ENCODE assay signal across 8 mouse cellular contexts in the genomic region with DNA sequence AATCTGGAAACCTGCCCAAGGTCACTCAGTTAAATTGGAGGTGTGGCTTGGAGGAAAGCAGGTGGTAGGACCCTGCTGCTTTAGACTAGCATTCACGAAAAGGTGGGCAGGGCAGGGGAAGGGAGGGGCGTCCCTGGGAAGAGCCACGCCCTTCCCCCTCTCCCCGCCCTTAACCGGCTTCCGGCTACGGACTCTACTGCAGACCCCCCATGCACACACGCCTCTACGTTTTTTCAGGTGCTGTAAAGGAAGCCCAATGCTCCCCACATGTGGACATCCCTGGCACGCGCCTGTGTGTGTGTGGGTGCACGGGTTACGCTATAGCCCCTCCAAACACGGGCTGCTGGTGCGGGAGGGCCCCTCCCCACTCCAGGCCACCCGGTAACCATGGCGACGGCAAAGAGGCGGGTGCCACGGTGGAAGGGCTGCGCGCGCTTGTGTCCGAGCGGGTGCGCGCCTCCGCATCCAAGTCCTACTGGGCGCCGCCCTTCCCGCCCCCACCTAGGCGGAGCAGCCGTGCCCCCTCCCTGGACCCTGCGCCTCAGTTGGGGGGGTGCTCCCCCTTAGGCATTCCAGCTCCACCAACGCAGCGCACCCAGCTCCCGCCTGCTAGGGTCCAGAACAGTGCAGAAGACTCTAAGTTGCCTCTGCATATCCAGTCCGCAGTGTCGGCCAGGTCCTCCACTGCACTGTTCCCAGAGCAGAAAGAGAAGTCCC. TPM values are rescaled to one million over a fixed set of nuclear protein-coding genes. Genes with fewer than 3 reads are reported as not detected.
DNase-seq lines count a peak whose midpoint lies in the region; ATAC-seq and TF ChIP-seq lines count a peak whose summit lies in the region.

No protein-coding gene starts in this region.

- no peak for ATAC-seq in megakaryocyte, adult 5-6 weeks (ENCODE audit: poor library complexity, severe bottlenecking)
- peak; percentile 43; the same call in 1 of the 2 replicates for ATAC-seq in intestine, postnatal 0 days
- peak; percentile 80 for ATAC-seq in midbrain, embryonic 11.5 days (ENCODE audit: low FRiP score)

- peak; percentile 83 to 84 for DNase-seq in cerebellum, postnatal 14 days
- peak; percentile 56 to 70 for DNase-seq in gastrocnemius, postnatal 4 days (ENCODE audit: low spot score in 2 of 2)
- DNase-seq in left cerebral cortex, postnatal 36 days (ENCODE audit: low spot score in 2 of 2) = peak; percentile 62 to 75
- peak; percentile 95 for DNase-seq in midbrain, embryonic 11.5 days (ENCODE audit: low spot score, missing footprints)
- peak; percentile 2 for DNase-seq in splenic B cell, adult 2 months (ENCODE audit: low read depth, low spot score)

- TF ChIP-seq CTCF in intestine, postnatal 0 days (IDR thresholded peaks at IDR 0.05; ENCODE audit: low read depth) = no peak

- H3K4me2 ChIP-seq in intestine, postnatal 0 days (replicated peaks; ENCODE audit: low read depth) = peak overlapping the region; percentile 78
- H3K4me2 ChIP-seq in midbrain, embryonic 11.5 days = peak overlapping the region; percentile 86

- intact Hi-C loops in left cerebral cortex, postnatal 36 days (cut with DNase I) = no loop called here

- 2% methylated on average over 39 of the region's 39 CpGs for WGBS in intestine, postnatal 0 days
- 1% methylated on average over 36 of the region's 39 CpGs for WGBS in midbrain, embryonic 11.5 days

- no peak overlapping the region; the same call in 1 of the 2 replicates for H3K27ac ChIP-seq in intestine, postnatal 0 days (ENCODE audit: low read depth, low read length)
- H3K27ac ChIP-seq in midbrain, embryonic 11.5 days (ENCODE audit: low read depth, low read length) = peak overlapping the region; percentile 68

- peaks cover 95% of the 10 kb centered on the region for H3K27me3 ChIP-seq in megakaryocyte, embryonic 14.5 days (replicated peaks)
- no peaks in the 10 kb centered on the region for H3K27me3 ChIP-seq in intestine, postnatal 0 days (replicated peaks; ENCODE audit: control insufficient read depth, insufficient read depth, low read length)
- H3K27me3 ChIP-seq in midbrain, embryonic 11.5 days (ENCODE audit: control insufficient read depth, insufficient read depth, low read length) = no peaks in the 10 kb centered on the region
- H3K27me3 ChIP-seq in splenic B cell, adult 2 months (ENCODE audit: control insufficient read depth, insufficient read depth, low read length, poor library complexity, severe bottlenecking) = no peaks in the 10 kb centered on the region

- H3K4me1 ChIP-seq in megakaryocyte, embryonic 14.5 days = peaks cover 16% of the 10 kb centered on the region
- peaks cover 9% of the 10 kb centered on the region for H3K4me1 ChIP-seq in intestine, postnatal 0 days (replicated peaks; ENCODE audit: control insufficient read depth, insufficient read depth, low read length)
- peaks cover 36% of the 10 kb centered on the region for H3K4me1 ChIP-seq in midbrain, embryonic 11.5 days (ENCODE audit: control insufficient read depth, insufficient read depth, low read length)

- peak overlapping the region; percentile 37 for H3K9ac ChIP-seq in intestine, postnatal 0 days (ENCODE audit: low read depth, low read length)
- H3K9ac ChIP-seq in midbrain, embryonic 11.5 days (ENCODE audit: low read length) = peak overlapping the region; percentile 67

- no peaks in the 10 kb centered on the region for H3K9me3 ChIP-seq in megakaryocyte, embryonic 14.5 days
- no peaks in the 10 kb centered on the region for H3K9me3 ChIP-seq in intestine, postnatal 0 days (ENCODE audit: control insufficient read depth)
- no peaks in the 10 kb centered on the region for H3K9me3 ChIP-seq in midbrain, embryonic 11.5 days (ENCODE audit: control insufficient read depth, low read length)

- H3K4me3 ChIP-seq in megakaryocyte, embryonic 14.5 days (replicated peaks) = peak overlapping the region; percentile 87
- peak overlapping the region; percentile 34 for H3K4me3 ChIP-seq in intestine, postnatal 0 days (ENCODE audit: low read depth, low read length)
- peak overlapping the region; percentile 45 for H3K4me3 ChIP-seq in midbrain, embryonic 11.5 days (ENCODE audit: low read depth, low read length)

- no peaks in the 10 kb centered on the region for H3K36me3 ChIP-seq in megakaryocyte, embryonic 14.5 days (replicated peaks; ENCODE audit: low read length)
- H3K36me3 ChIP-seq in intestine, postnatal 0 days (ENCODE audit: control insufficient read depth, insufficient read depth) = peaks cover 42% of the 10 kb centered on the region
- H3K36me3 ChIP-seq in midbrain, embryonic 11.5 days (ENCODE audit: control insufficient read depth, insufficient read depth, low read length) = peaks cover 11% of the 10 kb centered on the region
- H3K36me3 ChIP-seq in splenic B cell, adult 2 months (ENCODE audit: control insufficient read depth, insufficient read depth, low read length, poor library complexity, severe bottlenecking) = no peaks in the 10 kb centered on the region

RNA-seq across cellular contexts. Expression of a gene that starts 30.5 kb away (rescaled TPM):
- polyA plus RNA-seq in megakaryocyte, embryonic 14.5 days (2012; ENCODE audit: insufficient read depth, low replicate concordance) = 0.41 and 1.1 TPM in 2 replicates
- total RNA-seq in megakaryocyte, adult 5-6 weeks (2015) = 1.1 TPM in 2 replicates
- 0.77 and 0.89 TPM in 2 replicates for total RNA-seq in megakaryocyte, adult 5-6 weeks (2017)
- 10 to 100 TPM; 28.9 to 30.0 TPM for total RNA-seq in gastrocnemius, postnatal 4 days (2021)
- polyA plus RNA-seq in intestine, postnatal 0 days (2015; fragmentation: Nextera tagmentation; extraction: Ambion mirVana) = 32.8 and 37.9 TPM in 2 replicates
- 100 to 1,000 TPM; 118 to 126 TPM for total RNA-seq in left cerebral cortex, postnatal 36 days (2021)
- 60.1 and 63.5 TPM in 2 replicates for polyA plus RNA-seq in midbrain, embryonic 11.5 days (2014; fragmentation: Nextera tagmentation; extraction: Ambion mirVana)

Comparison
In these comparisons a context has a peak if more than half of its experiments do, and no peak if none do; other contexts are left out.
1. H3K4me3 ChIP-seq: peak in every context shown above with its lines; median percentile 87 in megakaryocyte, embryonic 14.5 days; 45 in midbrain, embryonic 11.5 days; 34 in intestine, postnatal 0 days.
2. DNase-seq: peak in every context shown above with its lines; median percentile 95 in midbrain, embryonic 11.5 days; 84 in cerebellum, postnatal 14 days; 68 in left cerebral cortex, postnatal 36 days; 63 in gastrocnemius, postnatal 4 days; 2 in splenic B cell, adult 2 months.
3. RNA of a gene that starts 30.5 kb away (total RNA-seq): 118 to 126 TPM in left cerebral cortex, postnatal 36 days and 28.9 to 30.0 TPM in gastrocnemius, postnatal 4 days; 0.77 to 1.1 TPM in megakaryocyte, adult 5-6 weeks; every median in the first group is over 10 times any median in the second.